Mouse (Mus musculus): ENCODE measurements at regions not wholly inside any gene's neighbourhood (a gene's known extent, or its start where the extent isn't known, plus 50 kb on each side); places are given as distances from the start of the nearest gene placed in this dataset.

- no peaks in the 10 kb centered on the region; the same call in 1 of the 2 replicates for H3K27me3 ChIP-seq
- no peaks in the 10 kb centered on the region for H3K4me1 ChIP-seq
- 90% methylated on average over 9 of the region's 9 CpGs for WGBS
- H3K36me3 ChIP-seq (replicated peaks): no peaks in the 10 kb centered on the region
- H3K9ac ChIP-seq: no peak overlapping the region
- H3K9me3 ChIP-seq: no peaks in the 10 kb centered on the region
- H3K4me2 ChIP-seq: no peak overlapping the region
- no peak for ATAC-seq (ENCODE audit: low FRiP score)
- H3K27ac ChIP-seq: no peak overlapping the region
- no peak overlapping the region for H3K4me3 ChIP-seq (replicated peaks)
Observed at GRCm38 (mm10) chr5:75460414-75461025, 114.2 kb upstream of the Kit start.

DNA sequence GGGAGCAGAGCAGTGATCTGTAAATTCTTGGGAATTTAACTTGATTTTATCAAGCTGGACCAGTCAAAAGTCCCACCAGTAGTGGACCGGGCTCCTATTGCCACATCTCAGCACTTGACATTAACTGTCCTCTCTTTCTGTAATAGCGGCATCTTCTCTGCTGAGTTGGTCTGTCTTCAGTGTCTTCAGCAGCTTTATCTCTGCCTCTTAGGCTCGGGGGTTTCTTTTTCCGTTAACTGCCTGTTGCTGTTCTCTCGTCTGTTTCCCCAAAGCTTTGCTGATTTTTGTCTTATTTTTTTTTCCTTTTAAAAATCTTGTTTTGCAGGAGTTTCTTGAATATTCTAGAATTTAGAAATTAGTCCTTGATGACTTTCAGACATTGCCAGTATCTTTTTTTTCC lies 113.3 kb upstream of the Kit start:
- H3K4me2 ChIP-seq: no peak overlapping the region
- no peak for ATAC-seq (ENCODE audit: low FRiP score)
- 0 out of 2 replicates have a peak, but pooled peaks cover 3% of the 10 kb centered on the region for H3K27me3 ChIP-seq
- H3K4me3 ChIP-seq (replicated peaks): no peak overlapping the region
- WGBS: 90% methylated on average over 5 of the region's 5 CpGs
- H3K27ac ChIP-seq: no peak overlapping the region
- H3K36me3 ChIP-seq (replicated peaks): no peaks in the 10 kb centered on the region
- H3K4me1 ChIP-seq: no peaks in the 10 kb centered on the region
- H3K9me3 ChIP-seq: no peaks in the 10 kb centered on the region
- no peak overlapping the region for H3K9ac ChIP-seq

- no peak overlapping the region for H3K4me2 ChIP-seq
- H3K4me1 ChIP-seq: no peaks in the 10 kb centered on the region
- no peak overlapping the region for H3K9ac ChIP-seq
- no peaks in the 10 kb centered on the region for H3K9me3 ChIP-seq
- no peak overlapping the region for H3K4me3 ChIP-seq (replicated peaks)
- peaks cover 8% of the 10 kb centered on the region; the same call in 1 of the 2 replicates for H3K27me3 ChIP-seq
- ATAC-seq (ENCODE audit: low FRiP score): no peak
- no peaks in the 10 kb centered on the region for H3K36me3 ChIP-seq (replicated peaks)
- WGBS: 89% methylated on average over 4 of the region's 4 CpGs
- H3K27ac ChIP-seq: no peak overlapping the region
Observed at GRCm38 (mm10) chr5:75463591-75463990, 111.1 kb upstream of the Kit start.

- H3K27me3 ChIP-seq: peaks cover 15% of the 10 kb centered on the region; the same call in 1 of the 2 replicates
- ATAC-seq (ENCODE audit: low FRiP score): no peak
- no peak overlapping the region for H3K4me2 ChIP-seq
- H3K36me3 ChIP-seq (replicated peaks): no peaks in the 10 kb centered on the region
- WGBS: 88% methylated on average over 7 of the region's 7 CpGs
- H3K4me3 ChIP-seq (replicated peaks): no peak overlapping the region
- H3K9ac ChIP-seq: no peak overlapping the region
- no peaks in the 10 kb centered on the region for H3K9me3 ChIP-seq
- no peaks in the 10 kb centered on the region for H3K4me1 ChIP-seq
- H3K27ac ChIP-seq: no peak overlapping the region
Observed at GRCm38 (mm10) chr5:75465701-75466100, 109.0 kb upstream of the Kit start.

DNA sequence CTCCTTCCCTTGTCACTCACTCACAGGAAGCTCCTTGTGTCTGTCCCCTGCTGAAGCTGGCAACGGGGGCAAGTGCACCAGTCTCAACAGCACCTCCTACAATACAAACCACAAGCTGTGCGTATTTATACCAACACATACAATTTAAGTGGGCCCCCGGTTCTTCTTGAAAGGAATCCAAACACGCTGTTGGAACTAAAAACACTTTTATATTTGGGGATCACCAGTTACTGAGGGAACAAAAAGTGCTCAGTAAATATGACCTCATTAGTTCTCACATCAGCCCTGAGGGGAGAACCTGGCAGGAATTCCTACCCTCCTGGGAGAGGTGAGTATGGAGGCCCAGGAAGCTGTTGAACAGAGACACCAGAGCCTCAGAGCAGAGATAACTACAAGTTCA lies 107.8 kb upstream of the Kit start:
- 56% methylated on average over 4 of the region's 4 CpGs for WGBS
- no peak for ATAC-seq (ENCODE audit: low FRiP score)
- Histone ChIP-seq H3K4me2 (no peak overlapping the region), H3K9ac (no peak overlapping the region), H3K36me3 (replicated peaks) (no peaks in the 10 kb centered on the region), H3K27ac (no peak overlapping the region), H3K9me3 (no peaks in the 10 kb centered on the region), H3K27me3 (peaks cover 22% of the 10 kb centered on the region; the same call in 1 of the 2 replicates), H3K4me3 (replicated peaks) (no peak overlapping the region), H3K4me1 (no peaks in the 10 kb centered on the region)

GRCm38 (mm10) chr5:75467916-75468315 lies 106.8 kb upstream of the Kit start:
- Histone ChIP-seq H3K4me2 (no peak overlapping the region), H3K36me3 (replicated peaks) (no peaks in the 10 kb centered on the region), H3K4me3 (replicated peaks) (no peak overlapping the region), H3K27ac (no peak overlapping the region), H3K9ac (no peak overlapping the region), H3K4me1 (no peaks in the 10 kb centered on the region), H3K27me3 (peaks cover 22% of the 10 kb centered on the region; the same call in 1 of the 2 replicates), H3K9me3 (no peaks in the 10 kb centered on the region)
- WGBS: 35% methylated on average over 6 of the region's 6 CpGs
- ATAC-seq (ENCODE audit: low FRiP score): no peak

- Histone ChIP-seq H3K4me3 (replicated peaks) (no peak overlapping the region), H3K4me2 (no peak overlapping the region), H3K36me3 (replicated peaks) (no peaks in the 10 kb centered on the region), H3K27ac (no peak overlapping the region), H3K27me3 (peaks cover 25% of the 10 kb centered on the region; the same call in 1 of the 2 replicates), H3K9me3 (no peaks in the 10 kb centered on the region), H3K4me1 (no peaks in the 10 kb centered on the region; the same call in 1 of the 2 replicates), H3K9ac (no peak overlapping the region)
- no peak for ATAC-seq (ENCODE audit: low FRiP score)
- WGBS: 93% methylated on average over 8 of the region's 8 CpGs
Observed at GRCm38 (mm10) chr5:75471010-75471409, 103.7 kb upstream of the Kit start.

DNA sequence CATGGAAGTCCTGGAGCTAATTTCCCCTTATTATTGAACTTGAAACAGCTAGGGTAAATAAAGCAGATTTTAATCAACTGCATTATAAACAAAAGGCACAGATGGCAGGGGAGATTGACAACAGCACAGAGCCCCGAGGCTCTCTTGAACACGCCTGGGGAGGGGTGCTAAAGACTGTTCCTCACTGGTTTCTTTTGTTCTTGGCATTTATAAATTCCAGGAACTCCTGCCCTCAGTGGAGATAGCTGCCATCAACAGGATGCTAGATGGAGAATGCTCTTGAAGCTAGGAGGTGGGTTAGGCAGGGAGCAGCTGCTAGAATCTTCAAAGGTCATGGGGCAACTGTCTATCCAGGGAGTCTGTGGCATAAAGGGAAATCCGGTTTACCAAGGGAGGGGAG lies 102.2 kb upstream of the Kit start:
- Histone ChIP-seq H3K27ac (no peak overlapping the region), H3K4me2 (no peak overlapping the region), H3K9me3 (no peaks in the 10 kb centered on the region), H3K4me3 (replicated peaks) (no peak overlapping the region), H3K27me3 (peaks cover 18% of the 10 kb centered on the region; the same call in 1 of the 2 replicates), H3K36me3 (replicated peaks) (no peaks in the 10 kb centered on the region), H3K9ac (no peak overlapping the region), H3K4me1 (no peaks in the 10 kb centered on the region; the same call in 1 of the 2 replicates)
- 0 out of 2 replicates have a peak, but pooled peaks have one; percentile 57 for ATAC-seq (ENCODE audit: low FRiP score)
- 25% methylated on average over 3 of the region's 3 CpGs for WGBS

- Histone ChIP-seq H3K9ac (no peak overlapping the region), H3K4me1 (no peaks in the 10 kb centered on the region; the same call in 1 of the 2 replicates), H3K27me3 (peaks cover 13% of the 10 kb centered on the region; the same call in 1 of the 2 replicates), H3K4me2 (no peak overlapping the region), H3K27ac (no peak overlapping the region), H3K9me3 (no peaks in the 10 kb centered on the region), H3K4me3 (replicated peaks) (no peak overlapping the region), H3K36me3 (replicated peaks) (no peaks in the 10 kb centered on the region)
- ATAC-seq (ENCODE audit: low FRiP score): no peak
- 8% methylated on average over 4 of the region's 4 CpGs for WGBS
Observed at GRCm38 (mm10) chr5:75475414-75475813, 99.3 kb upstream of the Kit start.

- Histone ChIP-seq H3K4me1 (peaks cover 8% of the 10 kb centered on the region), H3K4me3 (replicated peaks) (no peak overlapping the region), H3K9ac (no peak overlapping the region), H3K27ac (no peak overlapping the region), H3K36me3 (replicated peaks) (no peaks in the 10 kb centered on the region), H3K9me3 (no peaks in the 10 kb centered on the region), H3K4me2 (no peak overlapping the region), H3K27me3 (0 out of 2 replicates have a peak, but pooled peaks cover 8% of the 10 kb centered on the region)
- no peak for ATAC-seq (ENCODE audit: low FRiP score)
- WGBS: 53% methylated on average over 1 of the region's 1 CpGs
Observed at GRCm38 (mm10) chr5:75478499-75478898, 96.2 kb upstream of the Kit start.

DNA sequence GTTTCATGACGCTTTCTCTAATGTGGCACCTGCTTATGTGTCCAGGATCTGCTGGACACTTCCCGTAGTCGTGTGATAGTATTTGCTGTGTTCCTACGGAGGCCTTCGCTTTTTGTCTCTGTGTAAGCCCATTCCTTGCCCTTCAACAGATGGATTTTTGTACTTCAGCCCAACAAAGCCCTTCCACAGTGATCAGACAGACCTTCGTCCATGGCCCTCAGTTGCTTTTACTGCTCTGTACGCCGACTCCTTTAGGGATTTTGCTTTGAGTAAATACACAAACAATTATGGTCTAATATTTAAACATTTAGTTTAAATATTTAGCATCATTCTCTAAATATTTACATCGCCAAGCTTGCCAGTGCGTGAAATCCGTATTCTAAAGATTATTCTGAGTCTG lies 95.6 kb upstream of the Kit start:
- H3K36me3 ChIP-seq (replicated peaks): no peaks in the 10 kb centered on the region
- H3K9me3 ChIP-seq: no peaks in the 10 kb centered on the region
- no peak for ATAC-seq (ENCODE audit: low FRiP score)
- WGBS: 91% methylated on average over 11 of the region's 11 CpGs
- no peak overlapping the region for H3K27ac ChIP-seq
- no peak overlapping the region for H3K9ac ChIP-seq
- no peak overlapping the region for H3K4me2 ChIP-seq
- peaks cover 8% of the 10 kb centered on the region for H3K4me1 ChIP-seq
- no peak overlapping the region for H3K4me3 ChIP-seq (replicated peaks)
- 0 out of 2 replicates have a peak, but pooled peaks cover 10% of the 10 kb centered on the region for H3K27me3 ChIP-seq

DNA sequence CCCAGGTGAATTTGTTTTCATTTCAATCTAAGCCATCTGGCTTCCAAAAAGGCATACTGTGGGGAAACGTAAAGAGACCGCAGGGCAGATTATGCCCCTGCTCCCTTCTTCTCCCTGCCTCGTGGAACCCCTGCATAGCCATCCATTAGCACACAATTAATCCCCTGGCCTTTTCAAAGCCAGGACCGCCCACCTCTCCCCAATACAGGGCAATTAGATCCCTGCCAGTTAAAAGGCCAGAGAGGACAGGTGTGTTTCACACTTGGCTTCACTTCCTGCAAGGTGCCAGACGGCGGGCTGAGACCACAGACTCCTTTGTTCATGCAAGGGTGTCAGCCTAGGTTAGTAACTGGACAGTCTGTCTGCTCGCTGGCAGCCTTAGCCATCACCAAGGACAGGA lies 93.1 kb upstream of the Kit start:
- peaks cover 8% of the 10 kb centered on the region for H3K4me1 ChIP-seq
- peak; percentile 39; the same call in 1 of the 2 replicates for ATAC-seq (ENCODE audit: low FRiP score)
- H3K27me3 ChIP-seq: 0 out of 2 replicates have a peak, but pooled peaks cover 7% of the 10 kb centered on the region
- no peak overlapping the region for H3K27ac ChIP-seq
- H3K4me3 ChIP-seq (replicated peaks): no peak overlapping the region
- no peak overlapping the region for H3K9ac ChIP-seq
- no peaks in the 10 kb centered on the region for H3K36me3 ChIP-seq (replicated peaks)
- whole genome bisulfite sequencing: 10% methylated on average over 7 of the region's 7 CpGs
- H3K9me3 ChIP-seq: no peaks in the 10 kb centered on the region
- no peak overlapping the region for H3K4me2 ChIP-seq

GRCm38 (mm10) chr5:75484330-75484729 lies 90.4 kb upstream of the Kit start:
- peaks cover 8% of the 10 kb centered on the region for H3K4me1 ChIP-seq
- no peak for ATAC-seq (ENCODE audit: low FRiP score)
- no peaks in the 10 kb centered on the region for H3K36me3 ChIP-seq (replicated peaks)
- H3K4me2 ChIP-seq: no peak overlapping the region
- 0 out of 2 replicates have a peak, but pooled peaks cover 7% of the 10 kb centered on the region for H3K27me3 ChIP-seq
- 91% methylated on average over 7 of the region's 7 CpGs for WGBS
- H3K9me3 ChIP-seq: no peaks in the 10 kb centered on the region
- H3K4me3 ChIP-seq (replicated peaks): no peak overlapping the region
- no peak overlapping the region for H3K9ac ChIP-seq
- H3K27ac ChIP-seq: no peak overlapping the region
